Mouse (Mus musculus): ENCODE results near the gene Fmo5.

GRCm38 (mm10) chr3:97682576-97682975 lies 54.0 kb downstream of the Fmo5 start:
- no peak for TF ChIP-seq CTCF (conservative IDR thresholded peaks at IDR 0.05; ENCODE audit: low read length)
- no peak for TF ChIP-seq NANOG (IDR thresholded peaks at IDR 0.05; ENCODE audit: borderline replicate concordance, low read length)

All from E14TG2a.4 (cell line).